Mouse (Mus musculus): ENCODE results near the gene Sprr2a2.
"Not testable (repeated sequence)": the region's sequence is repeated elsewhere in the genome, so short reads cannot be mapped to it uniquely, and the experiment has no call there.

The Sprr2a2 gene

DNA sequence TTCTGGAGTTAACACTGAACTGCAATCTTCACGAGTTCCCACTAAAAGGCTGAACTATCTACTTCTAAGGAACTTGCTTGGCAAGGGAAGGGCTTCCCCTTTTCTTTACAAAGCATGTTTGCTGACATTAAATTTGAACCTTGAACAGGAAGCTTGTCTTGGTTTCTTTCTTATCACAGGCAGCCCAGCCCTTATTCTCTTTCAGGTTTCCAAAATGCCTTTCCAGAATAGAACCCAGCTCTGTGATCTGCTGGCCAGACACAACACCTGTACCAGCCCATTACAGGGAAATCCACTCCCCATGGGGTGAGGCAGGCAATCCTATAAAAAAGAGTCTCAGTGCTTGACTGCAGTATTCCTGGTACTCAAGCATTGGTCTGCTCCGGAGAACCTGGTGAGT lies at the start of gene Sprr2a2, which contains the start of gene Sprr2a1:
Gene Sprr2a2, plus strand, starts transcription at position 352 of the 400 bp plus-strand sequence.
Gene Sprr2a1, plus strand, starts transcription at position 231 of the 400 bp plus-strand sequence.
- not testable (repeated sequence) for DNase-seq (ENCODE audit: low spot score)

- no peak for DNase-seq (ENCODE audit: low spot score)
Observed at GRCm38 (mm10) chr3:92169847-92170246, 45.9 kb upstream of the Sprr2a2 start.

DNA sequence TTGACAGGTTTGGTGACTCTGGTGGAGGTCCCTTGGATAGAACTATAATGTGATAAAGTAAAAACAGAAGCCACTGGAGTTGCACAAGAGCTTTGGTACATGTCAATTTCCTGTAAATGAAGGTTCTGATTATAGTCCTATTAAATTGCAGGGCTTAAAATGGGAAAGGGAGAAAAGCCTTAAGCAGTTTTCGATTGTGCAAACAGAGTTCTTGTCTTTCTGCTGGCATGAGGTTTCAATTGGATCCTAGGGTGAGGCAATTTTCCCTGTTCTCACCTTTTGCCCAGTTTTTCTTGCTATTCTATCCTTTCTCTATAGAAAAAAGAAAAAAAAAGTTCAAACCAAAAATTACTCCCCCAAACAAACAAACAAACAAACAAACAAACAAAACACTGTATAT lies 38.8 kb upstream of the Sprr2a2 start:
- no peak for DNase-seq (ENCODE audit: low spot score)

GRCm38 (mm10) chr3:92195512-92196200 lies 20.1 kb upstream of the Sprr2a2 start:
- DNase-seq (ENCODE audit: low spot score) = no peak

DNA sequence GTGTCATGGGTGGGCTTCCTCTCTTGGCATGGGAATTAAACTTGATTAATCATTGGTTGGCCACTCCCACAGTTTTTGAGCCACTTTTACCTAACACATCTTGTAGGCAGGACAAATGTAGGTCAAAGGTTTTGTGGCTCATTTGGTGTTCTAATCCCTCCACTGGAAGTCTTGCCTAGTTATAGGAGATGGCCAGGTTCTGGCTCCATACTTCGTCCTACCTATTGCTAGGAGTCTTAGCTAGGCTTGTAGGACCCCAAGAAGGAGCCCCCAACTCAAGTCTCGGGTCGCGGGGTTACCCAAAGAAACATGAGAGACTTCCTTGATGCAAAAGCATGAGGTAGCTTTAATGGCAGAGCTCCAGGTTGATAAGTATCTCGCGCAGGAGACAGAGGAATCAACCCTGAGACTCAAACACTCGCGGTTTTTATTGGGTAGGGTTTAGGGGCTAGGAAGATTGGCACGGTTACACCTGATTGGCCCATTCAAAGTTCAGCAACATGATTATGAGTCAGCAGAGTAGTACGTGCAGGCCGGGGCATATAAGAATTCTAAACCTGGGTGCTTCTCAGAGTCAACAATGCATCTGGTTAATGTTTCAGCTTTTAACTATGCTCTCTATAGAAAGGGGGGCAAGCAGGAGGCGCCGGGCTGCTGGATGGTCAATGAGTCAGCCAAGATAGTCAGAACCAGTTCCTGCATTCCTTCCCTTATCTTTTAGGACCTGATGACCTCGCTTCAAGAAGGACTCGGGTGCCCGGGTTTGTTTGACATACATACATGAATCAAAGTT lies 4.4 kb upstream of the Sprr2a2 start:
- not testable (repeated sequence) for DNase-seq (ENCODE audit: low spot score)

- not testable (repeated sequence) for DNase-seq (ENCODE audit: low spot score)
Observed at GRCm38 (mm10) chr3:92212059-92212458, 3.7 kb upstream of the Sprr2a2 start.

- not testable (repeated sequence) for DNase-seq (ENCODE audit: low spot score)
Observed at GRCm38 (mm10) chr3:92213651-92214050, 2.1 kb upstream of the Sprr2a2 start.

- DNase-seq (ENCODE audit: low spot score) = not testable (repeated sequence)
Observed at GRCm38 (mm10) chr3:92219031-92219430, 3.3 kb downstream of the Sprr2a2 start.

DNA sequence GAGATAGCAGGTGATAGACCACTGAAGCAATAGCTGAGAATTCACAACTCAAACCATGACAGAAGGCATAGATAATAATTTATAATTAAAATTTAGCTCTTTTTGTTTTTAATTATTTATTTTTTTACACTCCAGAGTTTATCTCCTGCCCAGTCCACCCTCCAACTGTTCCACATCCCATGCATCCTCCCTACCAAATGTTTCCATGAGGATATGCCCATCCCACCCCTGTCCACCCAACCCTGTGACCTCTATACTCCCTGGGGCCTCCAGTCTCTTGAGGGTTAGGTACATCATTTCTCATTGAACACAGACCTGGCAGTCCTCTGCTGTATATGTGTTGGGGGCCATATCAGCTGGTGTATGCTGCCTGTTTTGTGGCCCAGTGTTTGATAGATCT lies 8.0 kb downstream of the Sprr2a2 start:
- not testable (repeated sequence) for DNase-seq (ENCODE audit: low spot score)

DNA sequence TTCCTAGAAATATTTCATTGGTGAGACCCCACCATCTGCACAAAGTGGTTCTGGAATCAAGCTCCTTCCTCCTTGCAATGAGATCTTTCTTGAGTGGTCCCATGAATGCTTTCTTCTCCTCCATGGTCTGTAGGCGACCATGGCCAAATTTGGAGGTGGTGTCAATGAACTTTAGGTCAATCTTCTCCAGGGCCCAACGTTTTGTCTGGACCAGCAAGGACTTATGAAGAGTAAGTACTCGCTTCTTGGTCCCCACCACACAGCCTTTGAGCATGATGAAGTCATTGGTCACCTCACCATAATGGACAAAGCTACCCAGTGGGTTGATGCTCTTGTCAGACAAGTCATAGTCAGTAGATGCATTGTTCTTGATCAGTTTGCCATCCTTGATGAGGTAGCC lies 11.7 kb downstream of the Sprr2a2 start:
- not testable (repeated sequence) for DNase-seq (ENCODE audit: low spot score)

DNA sequence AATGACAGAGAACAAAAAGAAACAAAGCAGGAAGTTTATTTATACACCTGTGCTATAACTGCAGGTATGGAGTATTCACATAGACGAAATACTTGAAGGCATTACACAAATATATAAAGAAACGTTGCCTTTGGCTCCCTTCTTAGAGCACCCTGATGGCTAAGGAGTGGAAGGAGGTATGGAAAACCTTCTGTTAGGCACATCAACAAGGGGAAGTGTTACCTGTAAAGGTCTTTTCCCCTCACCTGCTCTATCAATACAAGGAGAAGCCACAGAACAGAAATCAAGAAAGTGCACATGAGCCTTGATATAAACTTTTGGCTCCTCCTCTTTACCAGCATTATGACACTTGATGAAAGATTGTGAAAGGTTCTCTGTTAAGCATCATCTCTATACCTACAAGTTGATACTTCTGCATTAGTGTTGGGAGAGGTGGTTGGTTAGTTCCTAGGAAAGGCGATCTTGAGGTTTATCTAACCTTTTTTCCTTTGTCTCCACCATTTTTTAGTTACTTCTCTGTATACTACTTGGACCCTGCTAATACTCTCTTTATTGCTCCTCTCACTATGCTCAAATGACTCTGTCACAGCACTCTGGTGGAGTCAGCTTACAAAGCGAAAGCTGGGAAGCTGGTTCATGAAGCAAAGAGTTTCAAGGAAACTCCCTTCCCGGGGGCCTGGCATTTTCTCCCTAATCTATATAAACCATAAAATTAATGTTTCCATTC lies 20.9 kb downstream of the Sprr2a2 start:
- DNase-seq (ENCODE audit: low spot score) = not testable (repeated sequence)

- not testable (repeated sequence) for DNase-seq (ENCODE audit: low spot score)
Observed at GRCm38 (mm10) chr3:92238736-92239135, 23.0 kb downstream of the Sprr2a2 start.

GRCm38 (mm10) chr3:92239197-92239596 lies 23.5 kb downstream of the Sprr2a2 start:
- DNase-seq (ENCODE audit: low spot score) = not testable (repeated sequence)

GRCm38 (mm10) chr3:92244833-92245232 lies 29.1 kb downstream of the Sprr2a2 start:
- not testable (repeated sequence) for DNase-seq (ENCODE audit: low spot score)

DNA sequence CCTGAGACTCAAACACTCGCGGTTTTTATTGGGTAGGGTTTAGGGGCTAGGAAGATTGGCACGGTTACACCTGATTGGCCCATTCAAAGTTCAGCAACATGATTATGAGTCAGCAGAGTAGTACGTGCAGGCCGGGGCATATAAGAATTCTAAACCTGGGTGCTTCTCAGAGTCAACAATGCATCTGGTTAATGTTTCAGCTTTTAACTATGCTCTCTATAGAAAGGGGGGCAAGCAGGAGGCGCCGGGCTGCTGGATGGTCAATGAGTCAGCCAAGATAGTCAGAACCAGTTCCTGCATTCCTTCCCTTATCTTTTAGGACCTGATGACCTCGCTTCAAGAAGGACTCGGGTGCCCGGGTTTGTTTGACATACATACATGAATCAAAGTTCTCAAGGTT lies 30.5 kb downstream of the Sprr2a2 start:
- not testable (repeated sequence) for DNase-seq (ENCODE audit: low spot score)

DNA sequence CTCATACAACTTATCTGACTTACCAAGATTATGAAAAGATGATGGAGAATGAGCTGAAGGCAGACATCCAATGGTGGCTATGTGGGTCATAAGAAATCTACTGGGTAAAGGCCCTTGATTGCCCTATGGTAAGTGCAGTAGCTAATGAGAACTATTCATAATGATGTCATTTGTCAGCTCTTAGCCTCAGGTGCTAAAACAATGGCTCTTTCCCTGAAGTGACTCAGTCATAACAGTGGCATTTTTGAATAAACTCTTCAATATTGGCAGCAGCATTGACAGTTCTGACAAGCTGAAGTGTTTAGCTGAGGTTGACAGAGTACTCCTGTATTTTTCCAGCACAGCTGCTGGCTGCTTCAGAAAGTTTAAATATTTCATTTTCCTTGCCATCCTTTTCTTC lies 32.8 kb downstream of the Sprr2a2 start:
- not testable (repeated sequence) for DNase-seq (ENCODE audit: low spot score)

DNA sequence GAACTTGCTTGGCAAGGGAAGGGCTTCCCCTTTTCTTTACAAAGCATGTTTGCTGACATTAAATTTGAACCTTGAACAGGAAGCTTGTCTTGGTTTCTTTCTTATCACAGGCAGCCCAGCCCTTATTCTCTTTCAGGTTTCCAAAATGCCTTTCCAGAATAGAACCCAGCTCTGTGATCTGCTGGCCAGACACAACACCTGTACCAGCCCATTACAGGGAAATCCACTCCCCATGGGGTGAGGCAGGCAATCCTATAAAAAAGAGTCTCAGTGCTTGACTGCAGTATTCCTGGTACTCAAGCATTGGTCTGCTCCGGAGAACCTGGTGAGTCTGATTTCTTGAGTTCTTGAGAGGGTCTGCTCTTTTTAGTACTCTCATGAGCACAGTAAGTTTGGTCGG lies 34.7 kb downstream of the Sprr2a2 start:
- DNase-seq (ENCODE audit: low spot score) = not testable (repeated sequence)

DNA sequence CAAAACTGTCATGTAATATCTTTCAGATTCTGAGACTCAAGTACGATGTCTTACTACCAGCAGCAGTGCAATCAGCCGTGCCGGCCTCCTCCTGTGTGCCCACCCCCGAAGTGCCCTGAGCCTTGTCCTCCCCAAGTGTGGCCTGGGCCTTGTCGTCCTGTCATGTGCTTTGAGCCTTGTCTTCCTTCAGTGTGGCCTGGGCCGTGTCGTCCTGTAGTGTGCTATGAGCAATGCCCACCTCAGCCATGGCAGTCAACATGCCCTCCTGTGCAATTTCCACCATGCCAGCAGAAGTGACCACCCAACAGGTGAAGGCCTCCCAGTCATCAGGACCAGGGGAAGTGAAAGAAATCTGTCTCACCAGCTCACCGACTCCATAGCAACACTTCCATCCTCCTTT lies 38.1 kb downstream of the Sprr2a2 start:
- DNase-seq (ENCODE audit: low spot score) = not testable (repeated sequence)

DNA sequence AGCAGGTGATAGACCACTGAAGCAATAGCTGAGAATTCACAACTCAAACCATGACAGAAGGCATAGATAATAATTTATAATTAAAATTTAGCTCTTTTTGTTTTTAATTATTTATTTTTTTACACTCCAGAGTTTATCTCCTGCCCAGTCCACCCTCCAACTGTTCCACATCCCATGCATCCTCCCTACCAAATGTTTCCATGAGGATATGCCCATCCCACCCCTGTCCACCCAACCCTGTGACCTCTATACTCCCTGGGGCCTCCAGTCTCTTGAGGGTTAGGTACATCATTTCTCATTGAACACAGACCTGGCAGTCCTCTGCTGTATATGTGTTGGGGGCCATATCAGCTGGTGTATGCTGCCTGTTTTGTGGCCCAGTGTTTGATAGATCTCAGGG lies 42.8 kb downstream of the Sprr2a2 start:
- DNase-seq (ENCODE audit: low spot score) = not testable (repeated sequence)

GRCm38 (mm10) chr3:92263462-92263861 lies 47.7 kb downstream of the Sprr2a2 start:
- not testable (repeated sequence) for DNase-seq (ENCODE audit: low spot score)

DNA sequence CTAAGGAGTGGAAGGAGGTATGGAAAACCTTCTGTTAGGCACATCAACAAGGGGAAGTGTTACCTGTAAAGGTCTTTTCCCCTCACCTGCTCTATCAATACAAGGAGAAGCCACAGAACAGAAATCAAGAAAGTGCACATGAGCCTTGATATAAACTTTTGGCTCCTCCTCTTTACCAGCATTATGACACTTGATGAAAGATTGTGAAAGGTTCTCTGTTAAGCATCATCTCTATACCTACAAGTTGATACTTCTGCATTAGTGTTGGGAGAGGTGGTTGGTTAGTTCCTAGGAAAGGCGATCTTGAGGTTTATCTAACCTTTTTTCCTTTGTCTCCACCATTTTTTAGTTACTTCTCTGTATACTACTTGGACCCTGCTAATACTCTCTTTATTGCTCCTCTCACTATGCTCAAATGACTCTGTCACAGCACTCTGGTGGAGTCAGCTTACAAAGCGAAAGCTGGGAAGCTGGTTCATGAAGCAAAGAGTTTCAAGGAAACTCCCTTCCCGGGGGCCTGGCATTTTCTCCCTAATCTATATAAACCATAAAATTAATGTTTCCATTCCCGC lies 55.8 kb downstream of the Sprr2a2 start:
- not testable (repeated sequence) for DNase-seq (ENCODE audit: low spot score)

GRCm38 (mm10) chr3:92273504-92273903 lies 57.8 kb downstream of the Sprr2a2 start:
- not testable (repeated sequence) for DNase-seq (ENCODE audit: low spot score)

Data from c-Kit-positive CD71-positive TER-119-positive erythroid progenitor cells, embryonic 14.5 days (primary cell).